Mouse (Mus musculus) limb, embryonic 11.5 days (tissue): ENCODE data around the gene Liph. TPM values are rescaled to one million over a fixed set of nuclear protein-coding genes. Genes with fewer than 3 reads are reported as not detected.

ENCODE experiments used
- ATAC-seq: fragments of 200-750 bp; cut with Nextera tagmentation; 2 replicates; pipeline ENCODE4 v1.8.0; 2017; ENCODE audit warnings: low read depth; ENCODE audit not compliant: insufficient number of reproducible peaks, low FRiP score, low TSS enrichment
- DNase-seq: peaks from one replicate; pipeline ENCODE4 v3.0.0-alpha.2; 2015; ENCODE audit warnings: low spot score
- H3K27ac ChIP-seq: fragments of 300-500 bp; sonication (generic); replicated peaks from 2 replicates; pipeline ENCODE4 v1.5.1; 2014; ENCODE audit warnings: low read depth, mild to moderate bottlenecking, low read length
- H3K27me3 ChIP-seq: fragments of 300-500 bp; sonication (generic); 2 replicates; pipeline ENCODE4 v1.6.1; 2014; ENCODE audit warnings: mild to moderate bottlenecking, low read length, mixed read lengths; ENCODE audit not compliant: control insufficient read depth, insufficient read depth
- H3K36me3 ChIP-seq: fragments of 300-500 bp; sonication (generic); 2 replicates; pipeline ENCODE4 v1.6.1; 2014; ENCODE audit warnings: mild to moderate bottlenecking, low read length, moderate library complexity, mixed read lengths; ENCODE audit not compliant: control insufficient read depth, insufficient read depth
- H3K4me1 ChIP-seq: fragments of 300-500 bp; sonication (generic); 2 replicates; pipeline ENCODE4 v1.6.1; 2014; ENCODE audit warnings: low read length, mixed read lengths; ENCODE audit not compliant: control insufficient read depth, insufficient read depth
- H3K4me2 ChIP-seq: fragments of 300-500 bp; sonication (generic); 2 replicates; pipeline ENCODE4 v1.6.1; 2014; ENCODE audit warnings: low read depth, mild to moderate bottlenecking, moderate library complexity; ENCODE audit not compliant: severe bottlenecking
- H3K4me3 ChIP-seq: fragments of 300-500 bp; sonication (generic); 2 replicates; pipeline ENCODE4 v1.5.1; 2014; ENCODE audit warnings: low read depth, low read length
- H3K9ac ChIP-seq: fragments of 300-500 bp; sonication (generic); 2 replicates; pipeline ENCODE4 v1.6.1; 2014; ENCODE audit warnings: mild to moderate bottlenecking, low read length
- H3K9me3 ChIP-seq: fragments of 300-500 bp; sonication (generic); 2 replicates; pipeline ENCODE4 v1.6.1; 2016; ENCODE audit warnings: low read length; ENCODE audit not compliant: control insufficient read depth
- WGBS: fragments of 180-500 bp; shearing (Covaris S2); extraction: QIAGEN DNeasy Blood & Tissue Kit; methylation state at CpG from one replicate; pipeline ENCODE4 v1.1.7; 2014; 5-methylcytosine and 5-hydroxymethylcytosine counted together
- polyA plus RNA-seq: library from polyadenylated mRNA; unstranded; fragments of >200 nt; fragmentation: Nextera tagmentation; extraction: Ambion mirVana; gene quantifications from 2 replicates; pipeline ENCODE4 v1.2.1, GENCODE M21; 2014

Gene Liph
- polyA plus RNA-seq, 1 experiment from 2014 or later, result 0.19 TPM

- 68% methylated on average over 5 of the region's 5 CpGs for WGBS
- ATAC-seq (no peak), DNase-seq (no peak)
- H3K4me1 ChIP-seq, result no peaks in the 10 kb centered on the region
- H3K36me3 ChIP-seq, result no peaks in the 10 kb centered on the region
- H3K9ac ChIP-seq, result no peak overlapping the region
- H3K27ac ChIP-seq, result no peak overlapping the region
- H3K4me2 ChIP-seq, result no peak overlapping the region
- no peak overlapping the region for H3K4me3 ChIP-seq
- H3K9me3 ChIP-seq, result no peaks in the 10 kb centered on the region
- no peaks in the 10 kb centered on the region for H3K27me3 ChIP-seq
These were observed 7.5 kb downstream of the Liph start for GRCm38 (mm10) chr16:21987956-21988355.

GRCm38 (mm10) chr16:21986191-21986590 is 9.3 kb downstream of the Liph start:
- Histone ChIP-seq H3K27me3 (no peaks in the 10 kb centered on the region), H3K9me3 (no peaks in the 10 kb centered on the region; the same call in 1 of the 2 replicates), H3K9ac (no peak overlapping the region), H3K4me2 (no peak overlapping the region), H3K4me1 (no peaks in the 10 kb centered on the region), H3K4me3 (no peak overlapping the region), H3K27ac (no peak overlapping the region), H3K36me3 (no peaks in the 10 kb centered on the region)
- DNase-seq (no peak), ATAC-seq (no peak)
- 52% methylated on average over 3 of the region's 3 CpGs for WGBS

DNA sequence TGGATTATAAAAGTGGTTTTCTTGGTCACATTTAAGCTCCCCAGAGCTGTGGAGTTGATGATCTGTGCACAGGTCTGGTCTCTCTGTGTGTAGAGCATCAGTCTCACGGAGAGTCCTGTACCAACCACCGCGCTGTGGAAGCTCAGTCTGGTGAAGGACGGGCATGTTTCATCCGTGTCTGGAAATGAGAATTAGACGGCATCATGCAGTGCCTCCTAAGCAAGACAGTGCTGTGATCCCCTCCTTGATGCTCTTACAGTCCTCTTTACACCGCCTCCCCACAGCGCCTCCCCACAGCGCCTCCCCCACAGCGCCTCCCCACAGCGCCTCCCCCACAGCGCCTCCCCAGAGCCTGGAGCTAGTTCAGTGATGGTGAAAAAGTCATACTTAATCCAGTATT is 11.4 kb downstream of the Liph start:
- Histone ChIP-seq H3K4me1 (no peaks in the 10 kb centered on the region), H3K4me3 (no peak overlapping the region), H3K27me3 (no peaks in the 10 kb centered on the region), H3K4me2 (no peak overlapping the region), H3K36me3 (no peaks in the 10 kb centered on the region), H3K9ac (no peak overlapping the region), H3K9me3 (no peaks in the 10 kb centered on the region; the same call in 1 of the 2 replicates), H3K27ac (no peak overlapping the region)
- no peak for ATAC-seq
- whole genome bisulfite sequencing, result 88% methylated on average over 12 of the region's 12 CpGs
- no peak for DNase-seq

DNA sequence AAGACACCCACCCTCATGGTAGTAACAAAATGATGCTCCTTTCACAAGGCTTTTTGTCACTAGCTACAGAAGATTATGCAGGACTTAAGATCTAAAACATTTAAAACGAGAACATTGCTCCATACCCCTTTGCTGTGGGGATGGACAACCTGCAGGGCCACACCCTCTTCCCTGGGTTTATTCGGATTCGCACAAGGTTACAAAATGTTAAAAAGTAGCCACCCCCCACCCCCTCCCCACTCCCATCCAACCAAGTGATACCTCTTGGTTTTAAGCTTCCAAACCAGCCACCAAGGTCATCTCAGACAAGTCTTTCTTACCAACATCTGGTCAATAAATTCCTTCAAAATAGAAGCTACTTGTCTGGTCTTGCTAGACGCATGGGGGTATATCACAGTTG is 11.9 kb downstream of the Liph start:
- H3K4me2 ChIP-seq, result no peak overlapping the region
- no peak overlapping the region for H3K27ac ChIP-seq
- no peak overlapping the region for H3K9ac ChIP-seq
- WGBS, result 93% methylated on average over 4 of the region's 4 CpGs
- H3K27me3 ChIP-seq, result no peaks in the 10 kb centered on the region
- ATAC-seq, result no peak
- no peaks in the 10 kb centered on the region for H3K4me1 ChIP-seq
- H3K4me3 ChIP-seq, result no peak overlapping the region
- H3K9me3 ChIP-seq, result no peaks in the 10 kb centered on the region; the same call in 1 of the 2 replicates
- no peak for DNase-seq
- H3K36me3 ChIP-seq, result no peaks in the 10 kb centered on the region

DNA sequence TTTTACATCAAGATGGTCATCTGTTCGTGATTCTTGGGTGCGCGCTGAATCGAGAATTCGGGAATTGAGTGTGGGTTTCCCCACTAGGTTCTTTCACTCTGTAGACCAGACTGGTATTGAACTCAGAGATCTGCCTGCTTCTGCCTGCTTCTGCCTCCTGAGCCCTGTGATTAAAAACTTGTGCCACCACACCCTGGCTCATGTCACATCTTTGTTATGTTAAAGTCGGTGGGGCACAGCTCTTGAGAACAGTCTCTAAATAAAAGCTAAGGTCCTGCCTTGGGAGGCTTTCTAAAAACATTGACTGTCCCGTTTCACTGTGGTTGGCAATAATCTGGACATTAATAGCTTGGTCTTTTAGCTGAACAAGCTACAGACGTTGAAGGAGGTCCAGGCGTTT is 12.3 kb downstream of the Liph start:
- H3K4me1 ChIP-seq, result no peaks in the 10 kb centered on the region
- H3K27me3 ChIP-seq, result no peaks in the 10 kb centered on the region
- DNase-seq, result no peak
- no peak overlapping the region for H3K4me3 ChIP-seq
- WGBS, result 94% methylated on average over 9 of the region's 9 CpGs
- no peaks in the 10 kb centered on the region for H3K36me3 ChIP-seq
- H3K4me2 ChIP-seq, result no peak overlapping the region
- ATAC-seq, result no peak
- H3K27ac ChIP-seq, result no peak overlapping the region
- H3K9me3 ChIP-seq, result no peaks in the 10 kb centered on the region; the same call in 1 of the 2 replicates
- no peak overlapping the region for H3K9ac ChIP-seq

DNA sequence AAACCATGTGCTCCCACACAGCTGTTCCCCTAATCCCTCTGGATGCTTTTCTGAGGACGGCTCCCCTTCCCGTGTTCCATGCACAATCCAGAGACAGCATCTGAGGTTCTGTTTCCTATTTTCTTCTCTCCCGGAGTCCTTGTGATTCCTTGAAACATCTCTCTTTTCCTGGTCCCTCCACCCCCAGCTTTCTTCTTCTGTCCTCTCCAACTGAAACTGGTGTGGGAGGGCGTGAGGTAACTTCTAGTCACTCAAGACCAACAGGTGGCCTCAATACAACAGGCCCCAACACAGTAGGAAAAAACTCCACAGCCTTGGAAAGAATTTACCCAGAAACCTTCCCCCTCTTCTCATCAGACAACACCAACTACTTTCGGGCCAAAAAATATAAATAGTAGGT is 18.1 kb downstream of the Liph start:
- no peak overlapping the region for H3K4me2 ChIP-seq
- H3K4me1 ChIP-seq, result peaks cover 4% of the 10 kb centered on the region; the same call in 1 of the 2 replicates
- WGBS, result 77% methylated on average over 5 of the region's 5 CpGs
- no peaks in the 10 kb centered on the region for H3K27me3 ChIP-seq
- H3K36me3 ChIP-seq, result no peaks in the 10 kb centered on the region
- H3K9me3 ChIP-seq, result no peaks in the 10 kb centered on the region; the same call in 1 of the 2 replicates
- H3K27ac ChIP-seq, result no peak overlapping the region
- no peak overlapping the region for H3K4me3 ChIP-seq
- ATAC-seq (no peak), DNase-seq (no peak)
- H3K9ac ChIP-seq, result no peak overlapping the region

DNA sequence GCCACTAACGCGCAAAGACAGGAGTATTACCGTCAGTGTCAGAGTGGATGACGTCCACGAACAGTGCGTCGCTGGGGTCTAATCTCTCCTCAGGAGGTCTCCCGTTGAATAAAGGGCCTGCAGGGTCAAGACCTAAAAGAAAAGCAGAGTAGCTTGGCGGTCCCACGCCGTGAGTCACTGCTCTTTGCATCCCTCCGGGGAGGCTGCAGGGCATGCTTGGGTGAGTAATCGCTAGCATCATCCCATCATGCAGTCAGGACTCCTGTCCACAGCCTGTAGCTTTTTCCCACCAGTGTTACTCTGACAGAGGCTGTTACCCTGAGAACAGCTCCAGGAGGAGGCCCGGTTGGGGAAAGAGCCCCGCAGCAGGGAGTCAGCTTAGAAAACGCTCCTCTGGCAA is 19.3 kb downstream of the Liph start:
- no peak for ATAC-seq
- no peak overlapping the region for H3K4me3 ChIP-seq
- H3K9me3 ChIP-seq, result no peaks in the 10 kb centered on the region
- no peak for DNase-seq
- H3K36me3 ChIP-seq, result no peaks in the 10 kb centered on the region
- H3K27ac ChIP-seq, result no peak overlapping the region
- peaks cover 4% of the 10 kb centered on the region; the same call in 1 of the 2 replicates for H3K4me1 ChIP-seq
- H3K4me2 ChIP-seq, result peak overlapping the region; percentile 11; the same call in 1 of the 2 replicates
- H3K9ac ChIP-seq, result no peak overlapping the region
- H3K27me3 ChIP-seq, result no peaks in the 10 kb centered on the region
- 6% methylated on average over 16 of the region's 16 CpGs for WGBS

GRCm38 (mm10) chr16:21971446-21971845 is 24.0 kb downstream of the Liph start:
- H3K36me3 ChIP-seq, result no peaks in the 10 kb centered on the region
- H3K4me2 ChIP-seq, result no peak overlapping the region
- peak; percentile 27 for DNase-seq
- no peaks in the 10 kb centered on the region for H3K27me3 ChIP-seq
- H3K9me3 ChIP-seq, result no peaks in the 10 kb centered on the region
- H3K4me1 ChIP-seq, result peaks cover 4% of the 10 kb centered on the region; the same call in 1 of the 2 replicates
- WGBS, result 60% methylated on average over 4 of the region's 4 CpGs
- no peak for ATAC-seq
- no peak overlapping the region for H3K4me3 ChIP-seq
- H3K27ac ChIP-seq, result no peak overlapping the region
- H3K9ac ChIP-seq, result no peak overlapping the region

DNA sequence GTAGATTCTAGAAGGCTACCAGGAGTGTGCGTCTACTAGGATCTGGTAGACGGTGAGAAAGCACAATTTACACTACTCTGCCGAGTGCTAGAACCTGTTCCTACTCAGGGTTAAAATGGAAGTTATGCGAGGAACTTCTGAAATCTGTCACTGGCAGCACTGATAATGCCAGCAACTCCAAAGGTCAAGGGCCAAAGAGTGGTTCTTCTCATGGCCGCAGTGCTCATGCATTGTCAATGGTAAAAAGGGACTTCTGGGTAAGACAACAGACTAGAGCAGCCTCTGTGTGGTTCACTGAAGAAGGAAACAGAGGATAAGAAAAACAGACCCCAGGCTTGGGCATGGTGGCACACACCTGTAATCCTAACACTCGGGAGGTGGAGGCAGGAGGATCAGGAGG is 24.9 kb downstream of the Liph start:
- WGBS, result 84% methylated on average over 6 of the region's 6 CpGs
- no peaks in the 10 kb centered on the region for H3K36me3 ChIP-seq
- no peak overlapping the region for H3K4me2 ChIP-seq
- H3K27me3 ChIP-seq, result no peaks in the 10 kb centered on the region
- ATAC-seq (no peak), DNase-seq (no peak)
- no peak overlapping the region for H3K9ac ChIP-seq
- H3K9me3 ChIP-seq, result no peaks in the 10 kb centered on the region
- no peaks in the 10 kb centered on the region for H3K4me1 ChIP-seq
- no peak overlapping the region for H3K4me3 ChIP-seq
- H3K27ac ChIP-seq, result no peak overlapping the region
